Mouse (Mus musculus): ENCODE measurements at regions not wholly inside any gene's neighbourhood (a gene's known extent, or its start where the extent isn't known, plus 50 kb on each side); places are given as distances from the start of the nearest gene placed in this dataset.

GRCm38 (mm10) chr1:71752351-71752750 lies 99.4 kb upstream of the Fn1 start:
- no peak for DNase-seq

GRCm38 (mm10) chr1:71751601-71752000 lies 98.6 kb upstream of the Fn1 start:
- DNase-seq = no peak

DNA sequence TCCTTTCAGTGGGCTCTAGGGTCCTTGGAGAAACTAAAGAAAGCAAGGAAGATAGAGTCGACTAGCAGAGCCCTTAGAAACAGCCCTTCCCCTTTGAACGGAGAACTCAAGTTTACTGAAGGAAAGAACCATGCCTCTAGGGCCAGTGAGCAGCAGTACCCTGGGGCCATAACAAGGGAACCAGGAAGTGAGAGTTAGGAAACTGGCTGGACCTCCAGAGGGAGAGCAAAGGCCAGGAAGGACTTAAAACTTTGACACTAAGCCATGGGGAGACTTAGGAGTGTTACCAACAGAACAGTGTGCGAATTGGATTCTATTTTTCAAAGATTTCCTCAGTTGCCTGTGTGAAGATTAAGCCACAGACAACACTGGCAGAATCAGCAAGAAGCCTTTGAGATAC lies 82.6 kb upstream of the Fn1 start:
- DNase-seq = no peak

GRCm38 (mm10) chr1:71731623-71732022 lies 78.6 kb upstream of the Fn1 start:
- DNase-seq = no peak

- peak in 1 of 2 experiments; percentile 16 for DNase-seq
Measured at GRCm38 (mm10) chr1:71731011-71731410, 78.0 kb upstream of the Fn1 start.

GRCm38 (mm10) chr1:71728852-71729347 lies 75.9 kb upstream of the Fn1 start:
- no peak for DNase-seq

GRCm38 (mm10) chr1:71723816-71724215 lies 70.8 kb upstream of the Fn1 start:
- DNase-seq = no peak

GRCm38 (mm10) chr1:71723039-71723397 lies 70.0 kb upstream of the Fn1 start:
- DNase-seq = no peak

GRCm38 (mm10) chr1:71722211-71723038 lies 69.4 kb upstream of the Fn1 start:
- DNase-seq = no peak
